ENCODE assay signal across 32 mouse cellular contexts in genomic region chr13:54164462-54164861, GRCm38 (mm10). TPM values are rescaled to one million over a fixed set of nuclear protein-coding genes. Genes with fewer than 3 reads are reported as not detected.
"Had no signal": no experiment of that assay in that cellular context is flagged by ENCODE, and none has a peak within 500 bp of the region (broad histone marks: within the 10 kb centered on the region; RNA-seq: fewer than 3 reads in every experiment).

No protein-coding gene starts in this region.

- H3K4me2 ChIP-seq: limb, embryonic 12.5 days; limb, embryonic 13.5 days; limb, embryonic 15.5 days; liver, embryonic 11.5 days; liver, embryonic 12.5 days; liver, embryonic 13.5 days; liver, embryonic 15.5 days; lung, embryonic 14.5 days; lung, embryonic 15.5 days; midbrain, embryonic 12.5 days; midbrain, embryonic 13.5 days; midbrain, embryonic 15.5 days had no signal

- H3K4me3 ChIP-seq: left cerebral cortex, adult 2 months; limb, embryonic 10.5 days; limb, embryonic 12.5 days; limb, embryonic 13.5 days; limb, embryonic 15.5 days; liver, embryonic 12.5 days; liver, embryonic 13.5 days; liver, embryonic 15.5 days; lung, embryonic 15.5 days; megakaryocyte, embryonic 14.5 days; midbrain, embryonic 12.5 days; midbrain, embryonic 13.5 days; midbrain, embryonic 15.5 days; myocyte had no signal

- H3K36me3 ChIP-seq: limb, embryonic 10.5 days; limb, embryonic 12.5 days; limb, embryonic 13.5 days; limb, embryonic 15.5 days; liver, embryonic 12.5 days; liver, embryonic 13.5 days; liver, embryonic 15.5 days; lung, embryonic 15.5 days; midbrain, embryonic 12.5 days; midbrain, embryonic 13.5 days; midbrain, embryonic 15.5 days had no signal

- ATAC-seq: liver, embryonic 12.5 days; liver, postnatal 0 days; lung, postnatal 0 days; midbrain, embryonic 13.5 days; midbrain, embryonic 15.5 days; midbrain, embryonic 16.5 days had no signal

- H3K27me3 ChIP-seq: limb, embryonic 15.5 days; liver, embryonic 12.5 days; liver, embryonic 13.5 days; liver, embryonic 15.5 days; lung, embryonic 15.5 days; midbrain, embryonic 12.5 days; midbrain, embryonic 13.5 days; midbrain, embryonic 15.5 days had no signal

- H3K9me3 ChIP-seq: limb, embryonic 10.5 days; limb, embryonic 12.5 days; limb, embryonic 13.5 days; limb, embryonic 15.5 days; liver, embryonic 12.5 days; liver, embryonic 13.5 days; liver, embryonic 15.5 days; lung, embryonic 15.5 days; midbrain, embryonic 12.5 days; midbrain, embryonic 13.5 days; midbrain, embryonic 15.5 days had no signal

- DNase-seq: left cerebral cortex, postnatal 4 days; liver; liver, embryonic 13.5 days; liver, postnatal 0 days; lung, adult 18-20 months; lung, adult 2 months; lung, embryonic 14.5 days; lung, postnatal 10 days; lung, postnatal 14 days; lung, postnatal 36 days; lung, postnatal 4 days; midbrain, embryonic 14.5 days had no signal

- H3K27ac ChIP-seq: limb, embryonic 10.5 days; limb, embryonic 12.5 days; limb, embryonic 13.5 days; limb, embryonic 15.5 days; liver, embryonic 12.5 days; liver, embryonic 13.5 days; liver, embryonic 14.5 days; liver, embryonic 15.5 days; lung, embryonic 15.5 days; macrophage; midbrain, embryonic 12.5 days; midbrain, embryonic 13.5 days; midbrain, embryonic 15.5 days had no signal

- H3K9ac ChIP-seq: limb, embryonic 12.5 days; limb, embryonic 13.5 days; limb, embryonic 15.5 days; liver, embryonic 12.5 days; liver, embryonic 13.5 days; liver, embryonic 14.5 days; liver, embryonic 15.5 days; liver, postnatal 0 days; lung, embryonic 14.5 days; lung, embryonic 15.5 days; midbrain, embryonic 12.5 days; midbrain, embryonic 13.5 days; midbrain, embryonic 15.5 days had no signal

- H3K4me1 ChIP-seq: limb, embryonic 15.5 days; liver, embryonic 12.5 days; liver, embryonic 13.5 days; liver, embryonic 15.5 days; lung, embryonic 15.5 days had no signal

RNA-seq across cellular contexts. Expression of gene Hrh2, which starts 27.5 kb away (rescaled TPM):
- polyA plus RNA-seq: limb, embryonic 11.5 days; limb, embryonic 12.5 days; limb, embryonic 15.5 days; lung, embryonic 14.5 days; myocyte; neural tube, embryonic 11.5 days had no signal
